Mouse (Mus musculus) CD4-positive, CD25-positive, alpha-beta regulatory T cell, adult 2 months (primary cell): ENCODE data around the gene Sec14l2.

Source experiments
- DNase-seq: peaks from one replicate; pipeline ENCODE4 v3.0.0-alpha.2; 2012; ENCODE audit warnings: low read depth, low spot score

Sec14l2 gene

DNA sequence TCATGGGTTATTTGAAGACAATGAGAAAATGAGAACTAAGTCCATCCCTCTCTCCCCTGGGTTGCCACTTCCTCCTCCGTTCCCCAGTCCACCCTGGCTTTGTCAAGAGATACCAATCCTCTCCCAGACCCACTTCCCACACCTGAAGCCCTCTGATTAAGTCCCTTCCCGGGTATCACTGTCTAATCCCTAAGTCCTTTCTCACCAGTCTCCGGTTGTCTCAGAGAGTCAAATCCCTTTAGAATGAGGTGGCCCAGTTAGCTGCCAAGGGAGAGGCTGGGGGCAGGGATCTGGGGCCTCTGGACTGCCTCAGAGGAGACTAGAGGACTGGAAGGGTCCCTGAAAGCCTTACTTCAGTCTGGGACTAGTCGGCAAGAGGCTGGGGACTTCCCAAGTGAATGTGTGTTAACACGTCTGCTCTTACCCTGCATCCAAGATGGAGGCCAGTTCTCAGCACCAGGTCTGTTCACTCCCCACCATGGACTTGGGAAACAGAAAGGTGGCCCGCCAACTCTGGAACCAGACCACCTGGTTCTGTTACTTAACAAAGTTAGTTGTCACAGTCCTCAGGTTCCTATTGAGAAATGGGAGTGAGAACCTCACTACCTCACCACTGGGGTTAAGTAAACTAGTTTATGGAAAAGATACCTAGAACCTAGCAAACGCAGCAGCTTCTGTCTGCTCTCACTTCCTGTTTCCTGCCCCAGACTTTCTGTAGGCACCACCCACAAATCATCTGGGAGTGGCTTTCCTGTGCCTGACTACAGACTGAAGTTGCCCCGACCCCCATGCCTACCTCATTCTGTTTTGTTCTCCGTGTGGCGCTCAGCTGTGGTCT, at the start of gene Sec14l2:
Sec14l2 (minus strand) TSS at position 674 of the 838 bp plus-strand sequence.
- DNase-seq, result peak; percentile 78

DNA sequence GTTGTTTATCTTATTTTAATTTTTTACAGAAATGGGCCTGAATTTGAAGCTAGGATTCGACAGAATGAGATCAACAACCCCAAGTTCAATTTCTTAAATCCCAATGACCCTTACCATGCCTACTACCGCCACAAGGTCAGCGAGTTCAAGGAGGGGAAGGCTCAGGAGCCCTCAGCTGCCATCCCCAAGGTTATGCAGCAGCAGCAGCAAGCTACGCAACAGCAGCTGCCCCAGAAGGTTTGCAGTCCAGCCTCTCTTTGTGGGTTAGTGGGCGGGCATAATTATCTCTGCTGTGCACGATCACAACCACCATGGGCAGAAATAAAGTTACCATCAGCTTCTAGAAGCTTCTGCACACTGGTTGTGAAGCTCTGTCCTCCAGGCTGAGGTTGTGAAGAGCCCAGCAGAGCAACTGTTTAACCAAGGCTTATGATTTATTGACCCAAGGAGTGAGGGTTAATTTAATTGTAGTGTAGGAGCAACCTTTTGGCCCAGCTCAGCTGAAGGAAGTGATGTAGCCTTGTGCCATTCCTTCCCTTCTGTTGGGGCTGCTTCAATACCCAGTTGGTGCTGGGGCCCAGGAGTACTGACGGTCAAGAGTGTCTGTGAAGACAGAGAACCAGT, 43.4 kb upstream of the Sec14l2 start:
- DNase-seq, result no peak

DNA sequence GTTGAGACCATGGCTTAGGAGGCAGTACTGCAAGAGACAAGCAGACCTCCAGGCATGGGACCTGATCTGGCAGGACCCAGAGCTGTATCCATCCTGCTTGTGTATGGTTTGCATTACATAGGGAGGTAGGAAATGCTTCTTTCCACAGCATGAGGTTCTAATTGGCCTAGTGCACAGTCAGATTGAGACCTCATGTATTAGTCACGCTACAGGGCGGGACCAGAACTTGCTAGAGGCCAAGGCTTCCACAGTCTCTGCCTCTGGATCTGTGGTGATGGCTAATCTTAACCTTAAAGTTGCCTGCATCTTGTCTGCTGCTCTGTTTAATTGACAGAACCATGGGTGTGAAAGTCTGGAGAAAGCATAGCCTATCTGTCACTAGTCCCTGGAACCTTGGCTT, 41.5 kb upstream of the Sec14l2 start:
- no peak for DNase-seq

DNA sequence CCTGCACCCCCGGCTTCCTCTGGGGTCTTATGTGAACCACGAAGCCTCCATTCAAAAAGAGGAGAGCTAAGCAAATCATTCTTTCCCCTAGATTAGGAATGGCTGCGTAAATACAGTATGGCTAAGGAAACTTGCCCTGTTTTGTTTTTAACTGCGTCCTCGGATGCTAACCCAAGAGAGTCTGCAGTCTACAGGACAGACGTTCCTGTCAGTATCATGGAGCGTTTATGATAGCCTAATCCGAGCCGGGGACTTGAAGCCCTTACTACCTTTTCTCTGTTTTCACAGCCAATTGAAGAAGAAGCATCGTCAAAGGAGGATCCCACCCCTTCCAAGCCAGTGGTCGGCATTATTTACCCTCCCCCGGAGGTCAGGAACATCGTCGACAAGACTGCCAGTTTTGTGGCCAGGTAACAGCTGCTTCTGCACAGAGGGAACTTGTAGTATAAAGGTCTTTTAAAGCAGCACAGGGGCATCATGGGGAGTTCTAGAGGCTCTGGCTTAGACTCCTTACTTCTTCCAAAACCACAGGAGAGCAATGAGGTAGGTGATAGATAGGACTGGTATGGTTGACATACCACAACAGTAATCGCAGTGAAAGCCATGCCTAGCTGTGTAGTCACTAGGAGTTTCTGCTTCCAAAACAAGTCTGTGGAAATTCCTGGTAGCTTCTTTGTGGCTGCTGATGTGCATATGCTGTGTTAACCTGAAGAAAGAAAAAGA, 37.7 kb upstream of the Sec14l2 start:
- DNase-seq, result no peak

DNA sequence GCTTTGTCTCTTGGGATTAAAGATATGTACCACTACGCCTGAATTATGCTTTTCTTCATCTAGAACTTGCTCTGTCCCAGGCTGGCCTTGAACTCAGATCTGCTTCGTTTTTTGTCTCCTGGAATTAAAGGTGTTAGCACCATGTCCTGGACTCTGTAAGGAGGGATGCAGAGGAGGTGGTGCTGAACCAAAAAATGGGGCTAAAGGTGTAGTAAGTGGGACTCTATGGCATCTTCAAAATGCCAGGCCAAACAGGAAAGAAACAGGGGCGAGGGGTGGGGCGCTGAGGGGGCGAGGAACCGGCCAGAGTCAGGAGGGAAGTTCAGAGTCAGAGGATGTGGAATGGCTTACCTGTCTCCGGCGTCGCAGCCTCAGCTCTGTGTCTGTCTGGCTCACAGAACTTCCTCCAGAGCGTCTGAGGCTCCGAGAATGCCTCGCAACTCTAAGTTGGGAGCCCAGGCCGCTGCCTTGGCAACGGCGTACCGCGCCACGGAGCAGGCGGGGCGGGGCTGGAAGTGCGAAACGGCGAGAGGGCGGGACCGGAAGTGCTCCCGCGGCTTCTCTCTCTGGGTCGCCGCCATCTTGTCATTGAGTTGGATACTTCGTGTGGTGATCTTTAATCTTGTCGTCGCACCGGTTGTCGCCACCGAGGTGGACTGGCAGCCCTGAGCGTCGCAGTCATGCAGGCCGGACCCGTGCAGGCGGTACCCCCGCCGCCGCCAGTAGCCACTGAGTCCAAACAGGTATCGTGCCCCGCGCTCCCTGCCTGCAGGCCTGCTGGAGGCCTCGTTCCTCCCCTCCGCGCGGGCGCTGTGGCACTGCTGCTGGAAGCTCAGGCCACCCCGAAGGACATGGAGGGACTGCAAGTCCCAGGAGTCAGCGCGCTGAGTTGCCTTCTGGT, 36.8 kb upstream of the Sec14l2 start, which contains the start of the genes Ccdc157 and Sf3a1:
Ccdc157 (minus strand) TSS at position 486 of the 901 bp plus-strand sequence.
Sf3a1 (plus strand) TSS at position 543 of the 901 bp plus-strand sequence.
- DNase-seq, result peak; percentile 97

DNA sequence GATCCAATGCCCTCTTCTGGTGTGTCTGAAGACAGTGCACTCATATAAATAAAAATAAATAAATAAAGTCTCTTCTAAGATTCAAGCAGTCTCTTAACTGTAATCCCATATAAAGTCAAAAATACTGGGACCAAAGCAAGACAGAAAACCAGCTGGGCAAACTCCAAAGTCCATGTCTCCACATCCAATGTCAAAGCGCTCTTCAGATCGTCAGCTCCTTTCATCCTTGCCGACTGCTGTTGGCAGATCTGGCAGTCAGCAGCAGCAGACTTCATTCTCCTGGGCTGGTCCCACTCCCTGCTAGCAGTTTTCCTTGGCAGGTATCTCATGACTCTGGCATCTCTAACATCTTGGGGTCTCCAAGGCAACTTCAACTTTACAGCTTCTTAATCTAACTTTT, 35.5 kb upstream of the Sec14l2 start:
- DNase-seq, result no peak

DNA sequence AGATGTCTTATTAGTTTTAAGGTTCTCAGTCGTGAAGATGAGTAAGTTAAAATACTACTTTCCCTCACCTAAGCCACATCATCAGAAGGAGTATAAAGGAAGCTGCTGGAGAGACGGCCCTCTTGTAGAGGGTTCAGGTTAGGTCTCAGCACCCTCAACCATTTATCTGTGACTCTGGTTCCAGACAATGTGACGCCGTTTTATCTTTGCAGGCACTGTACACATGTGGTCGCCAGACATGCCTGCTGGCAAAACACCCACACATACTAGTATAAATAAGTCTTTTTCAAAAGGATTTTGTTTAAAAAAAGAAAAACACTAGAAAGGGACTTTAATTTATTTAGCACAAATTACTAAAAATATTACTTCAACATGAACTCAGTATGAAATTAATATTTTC, 32.4 kb upstream of the Sec14l2 start:
- DNase-seq, result no peak

DNA sequence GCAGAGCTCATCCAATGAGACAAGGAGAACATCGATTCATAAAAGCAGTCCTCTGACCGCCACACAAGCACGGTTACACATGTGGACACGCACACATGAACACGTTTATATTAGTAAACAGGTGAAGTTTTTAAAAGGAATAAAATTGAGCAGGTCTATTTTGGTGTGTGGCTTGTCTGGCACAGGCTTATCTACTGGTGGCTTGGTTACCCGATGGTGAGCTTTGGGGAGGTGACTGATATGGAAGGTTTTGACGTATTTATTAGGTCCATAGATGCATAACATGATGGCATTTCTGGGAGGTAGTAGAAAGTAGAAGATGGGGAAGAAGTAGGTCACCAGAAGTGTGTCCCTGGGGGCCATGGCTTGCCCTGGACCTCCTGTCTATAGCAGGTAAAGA, 30.5 kb upstream of the Sec14l2 start:
- no peak for DNase-seq

DNA sequence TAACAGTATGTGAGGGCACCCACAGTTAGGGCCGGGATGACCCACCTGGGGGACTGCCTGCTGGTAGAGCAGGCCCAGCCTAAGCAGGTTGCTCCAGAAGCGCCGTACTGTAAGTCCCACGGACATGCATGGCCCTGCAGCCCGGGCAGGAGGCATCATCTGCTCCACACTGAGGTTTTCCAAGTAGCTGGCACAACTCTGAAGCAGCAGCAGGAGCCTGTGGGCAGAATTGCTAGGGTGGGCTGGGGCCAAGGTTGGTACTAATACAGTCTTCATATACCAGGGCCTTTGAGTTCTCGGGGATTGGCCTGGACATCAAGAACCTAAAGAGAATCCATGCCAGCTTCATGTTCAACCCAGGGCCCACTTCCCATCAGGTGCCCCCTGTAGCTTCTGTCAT, 26.7 kb upstream of the Sec14l2 start:
- DNase-seq, result no peak

DNA sequence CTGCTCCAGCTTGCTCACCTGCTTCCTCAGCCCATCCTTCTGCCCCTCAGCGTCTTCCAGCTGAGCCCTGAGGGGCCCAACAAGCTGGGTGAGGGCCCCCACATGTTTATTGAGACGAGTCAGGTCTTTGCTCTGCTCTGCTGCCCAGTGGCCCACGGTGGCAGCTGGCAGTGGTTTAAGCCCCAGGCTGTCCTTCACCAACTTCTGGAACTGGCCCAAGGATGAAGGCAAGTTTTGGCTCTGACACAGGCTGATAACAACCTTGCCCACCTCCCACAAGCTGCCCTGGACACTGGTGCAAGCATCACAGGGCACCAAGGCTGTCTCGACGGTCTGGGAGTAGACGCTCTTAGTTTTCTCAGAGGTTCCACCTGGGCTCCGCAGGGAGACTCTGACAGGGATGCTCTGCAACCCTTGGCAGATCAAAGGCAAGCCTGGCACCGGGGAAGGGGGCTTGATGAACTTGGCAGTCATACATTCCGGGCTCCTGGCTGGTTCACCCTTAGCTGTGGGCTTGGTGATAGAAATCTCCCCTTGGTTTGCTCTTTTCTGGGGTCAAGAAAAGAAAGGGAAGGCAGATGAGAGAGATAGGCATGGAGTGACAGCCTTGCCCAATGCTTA, 25.4 kb upstream of the Sec14l2 start:
- no peak for DNase-seq

DNA sequence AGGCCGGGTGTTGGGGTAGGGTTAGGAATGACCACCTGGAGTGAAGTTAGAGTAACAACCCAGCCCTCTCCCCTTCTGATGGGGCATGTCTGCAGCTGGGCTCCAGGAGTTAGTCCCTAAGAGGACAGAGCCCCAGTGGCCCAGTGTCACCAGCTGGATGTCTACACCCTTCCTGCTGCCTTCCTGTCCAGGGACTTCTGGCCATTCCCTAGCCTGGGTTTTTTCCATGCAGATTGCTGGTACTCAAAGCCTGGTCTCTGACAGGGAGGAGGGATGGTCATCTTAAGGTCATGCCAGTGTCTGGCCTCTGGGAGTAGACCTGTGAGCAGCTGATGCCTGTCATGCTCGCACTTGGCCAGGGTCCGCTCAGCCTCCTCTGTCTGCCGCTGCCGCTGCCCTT, 24.9 kb upstream of the Sec14l2 start:
- DNase-seq, result no peak

DNA sequence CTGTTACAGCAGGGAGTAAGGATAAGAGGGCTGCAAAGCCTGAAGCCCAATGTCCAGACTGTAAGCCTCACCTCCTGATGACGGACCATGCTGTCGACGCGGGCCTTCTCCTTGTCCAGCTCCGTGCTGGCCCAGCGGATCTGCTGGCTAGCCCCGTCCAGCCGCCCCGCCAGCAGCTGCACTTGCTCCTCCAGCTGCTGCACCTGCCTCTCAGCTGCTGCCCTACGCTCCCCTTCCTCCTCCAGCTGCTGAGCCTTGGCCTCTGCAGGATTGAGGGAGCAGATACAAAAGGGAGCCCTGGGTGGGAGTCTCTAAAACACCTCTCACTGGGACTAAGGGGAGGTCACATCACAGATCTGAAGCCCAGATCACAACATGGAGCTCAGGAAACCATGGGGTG, 23.9 kb upstream of the Sec14l2 start:
- DNase-seq, result no peak

DNA sequence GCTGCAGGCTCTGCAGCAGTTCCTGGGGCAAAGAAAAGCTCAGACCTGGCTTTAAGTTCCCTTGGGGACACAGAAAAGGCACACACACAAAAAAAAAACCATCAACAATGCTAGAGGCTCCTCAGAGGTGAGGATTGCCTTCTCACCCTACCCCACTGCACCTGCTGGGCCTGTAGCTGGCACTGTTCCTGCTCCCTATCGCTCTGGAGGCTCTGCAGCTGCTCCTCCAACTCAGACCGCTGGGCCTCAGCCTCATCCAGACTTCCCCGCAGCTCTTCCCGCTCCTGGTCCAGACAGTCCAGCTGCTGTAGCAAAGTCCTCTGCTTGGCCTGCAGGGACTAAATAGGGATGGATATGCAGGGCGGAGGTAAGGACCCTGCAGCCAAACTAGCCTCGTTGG, 23.2 kb upstream of the Sec14l2 start:
- no peak for DNase-seq

DNA sequence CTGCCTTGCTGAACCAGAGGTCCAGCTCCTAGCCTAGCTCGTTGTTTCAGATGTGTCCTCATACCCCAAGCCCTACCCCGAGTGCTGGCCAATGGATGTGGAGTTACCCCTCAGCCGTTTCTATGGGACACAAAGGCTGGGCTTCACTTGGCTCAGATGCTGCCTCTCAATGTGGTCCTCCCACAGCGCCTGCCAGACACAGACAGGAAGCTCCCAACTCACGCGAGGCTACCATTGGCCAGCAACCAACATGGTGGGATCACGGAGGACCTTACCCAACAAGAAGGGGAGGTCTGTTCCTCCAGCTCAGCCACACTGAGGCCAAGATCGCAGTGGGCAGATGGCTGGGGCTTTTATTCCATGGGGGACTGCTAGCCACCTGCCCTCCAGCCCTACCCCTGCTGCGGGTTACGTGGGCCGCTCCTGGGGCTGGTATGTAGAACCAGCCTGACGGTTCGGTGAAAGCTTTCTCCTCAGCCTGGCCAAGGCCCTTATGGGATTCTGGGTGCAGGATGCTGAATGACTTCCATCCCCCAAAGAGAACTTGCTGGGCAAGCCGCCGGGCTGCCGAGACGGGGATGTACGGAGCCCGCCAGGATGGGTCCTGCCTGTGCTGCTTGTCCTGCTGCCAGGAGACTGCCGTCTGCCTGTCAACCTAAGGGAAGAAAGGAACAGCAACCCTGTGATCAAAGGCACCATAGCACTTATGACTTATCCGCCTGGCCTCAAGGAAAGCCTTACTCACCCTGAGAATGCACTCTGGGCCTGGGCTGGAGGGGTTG, 20.3 kb upstream of the Sec14l2 start:
- no peak for DNase-seq

DNA sequence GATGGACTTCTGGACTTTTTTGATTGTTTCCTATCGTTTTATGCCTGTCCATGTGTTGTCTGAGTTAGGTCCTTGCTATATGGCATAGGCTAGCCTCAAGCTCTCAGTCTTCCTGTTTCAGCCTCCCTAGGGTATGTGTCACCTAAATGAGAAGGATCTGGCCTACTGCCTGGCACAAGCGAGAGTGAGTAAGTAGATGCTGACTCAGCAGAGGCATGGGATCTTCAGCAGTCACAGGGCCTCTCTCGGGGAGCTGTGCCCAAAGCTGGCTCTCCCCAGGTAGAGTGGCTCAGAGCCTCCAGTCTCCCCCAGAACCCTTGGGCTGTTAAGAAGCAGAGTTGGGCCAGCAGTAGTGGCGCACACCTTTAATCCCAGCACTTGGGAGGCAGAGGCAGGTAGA, 19.1 kb upstream of the Sec14l2 start:
- no peak for DNase-seq

DNA sequence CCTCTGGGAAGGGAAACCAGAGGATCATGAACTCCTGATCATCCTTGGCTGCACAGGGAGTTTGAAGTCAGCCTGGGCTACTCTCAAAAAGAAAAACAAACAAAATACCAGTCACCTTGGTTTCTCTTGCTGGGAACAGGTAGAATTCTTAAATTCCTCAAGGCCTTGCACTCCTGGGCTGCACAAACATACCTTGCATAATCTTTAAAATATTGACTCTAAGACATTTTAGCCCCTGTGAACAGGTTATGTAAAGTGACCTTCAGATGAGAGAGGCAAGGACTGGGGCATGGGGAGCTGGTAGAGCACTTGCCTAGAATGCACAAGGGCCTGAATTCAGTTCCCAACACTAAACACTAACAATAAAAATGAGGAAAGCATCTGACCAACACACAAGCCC, 18.3 kb upstream of the Sec14l2 start:
- DNase-seq, result no peak

DNA sequence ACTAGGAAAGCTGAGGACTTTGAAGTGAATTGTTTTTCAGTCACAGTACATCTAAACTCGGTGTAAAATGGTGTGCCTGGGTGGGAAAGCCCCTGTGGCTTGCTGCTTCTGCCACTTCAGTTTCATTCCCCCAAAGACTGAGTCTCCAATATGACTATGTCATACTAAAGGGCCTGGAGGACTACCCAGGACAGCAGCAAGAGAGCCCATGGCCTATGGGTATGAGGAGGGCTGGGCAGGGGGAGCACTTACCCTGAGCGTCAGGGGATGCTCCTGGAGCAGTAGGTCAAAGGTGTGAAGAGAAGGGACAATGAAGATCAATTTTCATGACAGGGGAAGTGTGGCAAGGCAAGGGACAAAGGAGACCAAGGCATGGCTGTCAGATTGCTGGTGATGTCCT, 15.7 kb upstream of the Sec14l2 start:
- no peak for DNase-seq

DNA sequence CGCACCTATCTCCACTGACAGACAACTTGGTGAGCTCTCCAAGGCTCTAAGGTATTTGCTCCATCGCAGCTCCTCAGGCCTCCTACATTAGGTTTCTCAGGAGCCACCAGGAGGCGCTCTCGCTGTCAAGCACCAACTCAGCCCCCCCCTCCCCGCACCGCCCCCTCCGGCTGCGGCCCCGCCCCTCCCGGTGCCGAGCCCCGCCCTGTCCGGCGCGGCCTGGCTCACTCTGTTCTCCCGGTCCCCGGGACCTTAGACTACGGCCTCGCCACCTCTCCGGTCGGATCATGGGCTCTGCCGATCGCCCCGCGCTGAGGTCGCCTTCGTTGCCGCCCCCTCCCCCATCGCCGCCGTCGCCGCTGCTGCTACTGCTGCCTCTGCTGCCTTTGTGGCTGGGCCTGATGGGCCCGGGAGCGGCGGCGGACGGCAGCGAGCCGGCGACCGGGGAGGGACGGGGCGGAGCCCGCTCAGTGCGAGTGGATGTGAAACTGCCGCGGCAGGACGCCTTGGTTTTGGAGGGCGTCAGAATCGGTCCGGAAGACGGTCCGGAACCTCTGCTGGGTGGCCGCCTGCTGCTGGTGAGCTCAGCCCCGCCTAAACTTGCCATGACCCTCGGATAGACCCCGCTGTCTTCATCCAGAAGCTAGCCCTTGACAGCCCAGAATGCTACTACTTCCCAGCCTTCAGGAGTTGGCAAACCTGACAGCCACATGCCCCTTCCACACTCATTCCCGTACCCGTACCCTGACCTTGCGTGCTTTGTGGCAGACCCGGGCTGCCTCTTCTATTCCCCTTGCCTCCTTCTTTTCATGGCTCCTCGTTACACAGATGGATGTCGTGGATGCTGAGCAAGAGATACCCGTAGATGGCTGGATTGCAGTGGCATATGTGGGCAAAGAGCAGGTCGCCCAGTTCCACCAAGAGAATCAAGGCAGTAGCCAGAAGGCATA, 12.0 kb upstream of the Sec14l2 start, which contains the start of gene Rnf215:
Rnf215 (plus strand) TSS at position 217 of the 950 bp plus-strand sequence.
- peak; percentile 97 for DNase-seq

DNA sequence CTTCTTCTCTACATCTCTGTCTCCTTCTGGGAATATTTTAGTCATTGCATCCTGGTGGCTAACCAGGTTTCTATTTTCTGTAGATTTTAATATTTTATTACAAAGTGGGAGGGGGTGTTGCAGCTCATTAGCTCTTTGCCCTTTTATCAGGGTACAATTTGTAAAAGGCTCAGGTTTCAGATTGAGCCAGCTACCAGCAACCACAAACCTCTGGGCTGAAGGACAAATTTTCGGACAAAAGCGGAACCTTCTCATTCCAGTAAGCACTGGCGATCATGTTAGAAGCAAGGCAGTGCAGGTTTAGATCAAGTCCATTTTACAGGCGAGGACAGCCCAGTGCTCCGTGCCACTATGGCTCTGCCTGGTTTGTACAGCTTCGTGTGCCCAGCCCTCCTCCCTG, 11.2 kb upstream of the Sec14l2 start:
- no peak for DNase-seq
